Mouse (Mus musculus): ENCODE results near the gene Rsad1.

Gene Rsad1

GRCm38 (mm10) chr11:94533171-94533570, 15.9 kb downstream of the Rsad1 start:
- no peak for TF ChIP-seq GATA4 (IDR thresholded peaks at IDR 0.05; ENCODE audit: insufficient replicate concordance, low read length)

DNA sequence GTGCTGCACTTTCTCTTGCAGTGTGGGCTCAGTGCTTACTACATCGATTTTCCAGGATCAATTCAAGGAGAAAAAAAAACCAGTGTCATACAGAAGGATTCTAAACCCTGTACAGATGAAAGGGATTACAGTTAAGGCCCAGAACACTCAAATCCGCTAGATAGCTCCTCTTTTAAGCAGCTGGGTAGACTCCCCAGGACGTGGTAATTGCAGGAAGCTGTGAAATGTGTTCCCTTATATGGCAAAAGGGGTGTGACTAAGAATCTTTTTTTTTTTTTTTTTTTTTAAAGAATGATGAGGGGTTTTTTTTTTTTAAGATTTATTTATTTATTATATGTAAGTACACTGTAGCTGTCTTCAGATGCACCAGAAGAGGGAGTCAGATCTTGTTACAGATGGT, 20.2 kb downstream of the Rsad1 start:
- no peak for TF ChIP-seq GATA4 (IDR thresholded peaks at IDR 0.05; ENCODE audit: insufficient replicate concordance, low read length)

DNA sequence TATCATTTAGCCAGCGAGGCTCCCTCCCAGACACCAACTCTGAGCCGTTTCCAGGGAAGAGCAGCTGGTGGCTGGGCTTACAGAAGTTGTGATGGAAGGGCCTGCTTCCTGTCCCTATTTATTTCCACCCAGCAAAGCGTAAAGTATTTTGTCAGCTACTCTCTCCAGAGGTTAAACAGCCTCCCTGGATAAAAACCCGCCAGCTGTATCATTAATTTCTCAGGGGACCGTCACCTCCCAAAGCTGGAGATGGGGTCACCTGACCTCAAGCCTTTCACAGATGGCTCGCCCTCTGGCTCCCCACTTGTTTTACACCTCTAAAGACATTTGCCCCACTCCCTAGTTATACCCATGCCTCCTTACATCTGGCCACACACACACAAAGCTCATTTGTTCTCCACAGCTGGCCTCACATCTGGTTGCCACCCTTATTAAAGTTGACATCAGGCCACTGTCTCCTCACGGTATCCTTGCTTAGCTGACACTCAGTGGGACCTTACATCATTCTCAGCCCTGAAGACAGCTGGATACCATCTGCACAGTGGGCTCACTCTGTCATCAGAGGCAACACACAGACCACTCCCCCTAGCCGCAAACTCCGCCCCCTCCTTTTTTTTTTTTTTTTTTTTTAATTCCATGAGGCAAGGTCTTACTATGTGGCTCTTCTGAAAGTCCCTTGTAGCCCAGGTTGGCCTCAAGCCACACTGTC, 22.7 kb downstream of the Rsad1 start:
- TF ChIP-seq GATA4 (IDR thresholded peaks at IDR 0.05; ENCODE audit: insufficient replicate concordance, low read length), result no peak

GRCm38 (mm10) chr11:94521219-94521843, 27.7 kb downstream of the Rsad1 start, which contains the start of gene Mycbpap:
Mycbpap (minus strand) TSS chr11:94521742.
- no peak for TF ChIP-seq GATA4 (IDR thresholded peaks at IDR 0.05; ENCODE audit: insufficient replicate concordance, low read length)

GRCm38 (mm10) chr11:94513452-94513851, 35.6 kb downstream of the Rsad1 start:
- no peak for TF ChIP-seq GATA4 (IDR thresholded peaks at IDR 0.05; ENCODE audit: insufficient replicate concordance, low read length)

GRCm38 (mm10) chr11:94508976-94509375, 40.1 kb downstream of the Rsad1 start:
- TF ChIP-seq GATA4 (IDR thresholded peaks at IDR 0.05; ENCODE audit: insufficient replicate concordance, low read length), result no peak

DNA sequence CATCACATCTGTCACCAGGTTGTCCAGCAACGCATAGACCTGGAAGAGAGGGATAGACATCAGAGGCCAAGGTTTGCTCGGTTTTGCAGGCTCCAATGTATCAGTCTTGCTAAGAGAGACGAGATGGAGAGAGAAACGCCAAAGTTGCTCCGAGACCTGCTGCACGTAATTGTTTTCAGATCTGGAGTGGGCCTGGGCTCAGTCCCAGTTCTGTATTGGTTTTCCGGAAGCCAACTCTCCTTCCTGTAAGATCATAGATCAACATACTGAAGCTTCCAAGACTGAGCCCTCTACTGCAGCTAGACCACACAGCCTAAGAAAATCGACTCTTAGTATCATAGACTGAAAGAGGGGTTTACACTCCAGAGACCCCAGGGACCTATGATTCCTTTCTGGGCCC, 47.6 kb downstream of the Rsad1 start:
- no peak for TF ChIP-seq GATA4 (IDR thresholded peaks at IDR 0.05; ENCODE audit: insufficient replicate concordance, low read length)

DNA sequence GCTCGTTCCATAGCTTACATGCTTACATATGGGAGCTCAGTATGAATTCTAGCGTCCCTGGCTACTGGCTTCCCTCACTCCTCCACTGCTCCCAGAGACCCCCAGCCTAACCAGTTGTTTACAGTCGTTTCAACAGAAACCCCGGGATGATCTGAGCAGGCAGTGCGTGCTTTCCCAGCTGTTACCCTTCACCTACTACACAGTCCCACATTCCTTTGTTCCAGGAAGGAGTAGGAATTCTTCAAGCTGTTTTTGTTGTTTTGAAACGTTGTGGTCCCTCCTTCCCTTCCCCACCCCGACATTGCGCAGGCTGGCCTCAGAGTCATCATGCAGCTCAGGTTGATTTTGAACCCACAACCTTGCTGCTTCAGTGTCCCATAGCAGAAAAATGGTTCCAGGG, 48.7 kb downstream of the Rsad1 start:
- TF ChIP-seq GATA4 (IDR thresholded peaks at IDR 0.05; ENCODE audit: insufficient replicate concordance, low read length), result no peak

- TF ChIP-seq GATA4 (IDR thresholded peaks at IDR 0.05; ENCODE audit: insufficient replicate concordance, low read length), result no peak
These were observed 49.3 kb downstream of the Rsad1 start, which contains the start of gene Epn3 for GRCm38 (mm10) chr11:94499661-94500152. Epn3 (minus strand) TSS chr11:94499974.

GRCm38 (mm10) chr11:94499035-94499434, 50.0 kb downstream of the Rsad1 start:
- no peak for TF ChIP-seq GATA4 (IDR thresholded peaks at IDR 0.05; ENCODE audit: insufficient replicate concordance, low read length)

DNA sequence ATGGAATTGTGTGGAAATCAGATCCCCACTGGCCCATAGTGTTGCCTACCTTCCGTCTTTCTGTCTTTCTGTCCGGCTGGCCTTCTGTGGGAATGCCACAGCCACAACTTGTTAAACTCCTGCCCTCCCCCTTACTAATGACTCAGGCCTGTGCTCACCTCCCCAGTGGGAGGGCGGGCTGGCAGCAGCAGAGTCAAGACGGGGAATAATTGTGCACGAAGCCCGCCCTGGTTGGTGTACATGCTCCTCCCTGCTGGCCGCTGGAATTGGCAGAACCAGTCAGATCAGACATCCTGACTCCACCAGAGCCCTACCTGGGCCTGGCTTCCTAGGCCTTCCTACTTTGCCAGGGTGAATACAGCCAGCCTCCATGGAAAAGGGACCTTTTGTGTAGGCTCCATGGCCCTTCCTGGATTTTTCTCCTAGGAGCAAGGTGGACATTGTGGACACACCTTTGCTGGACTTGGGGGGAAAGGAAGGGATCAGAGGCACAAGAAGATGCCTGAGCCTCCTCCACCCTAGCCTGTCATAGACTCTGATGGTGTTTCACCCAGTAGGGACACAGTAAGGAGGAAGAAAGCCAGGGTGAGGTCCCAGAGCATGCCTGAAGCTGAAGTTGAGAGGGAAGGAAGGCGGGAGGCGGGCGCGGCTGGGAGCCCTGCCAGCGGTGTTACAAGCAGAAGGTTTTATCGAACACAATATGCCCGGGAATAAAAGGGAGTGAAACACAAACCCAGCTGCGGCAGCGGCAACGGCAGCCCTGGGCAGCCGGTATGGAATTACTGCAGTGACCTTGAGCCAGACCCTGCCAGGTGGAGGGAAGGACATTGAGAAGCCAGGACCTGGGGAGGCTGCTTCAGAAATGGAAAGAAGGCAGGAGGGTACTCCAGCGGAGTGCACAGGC, 50.7 kb downstream of the Rsad1 start:
- TF ChIP-seq GATA4 (IDR thresholded peaks at IDR 0.05; ENCODE audit: insufficient replicate concordance, low read length), result no peak

GRCm38 (mm10) chr11:94495415-94495814, 53.6 kb downstream of the Rsad1 start:
- no peak for TF ChIP-seq GATA4 (IDR thresholded peaks at IDR 0.05; ENCODE audit: insufficient replicate concordance, low read length)

- TF ChIP-seq GATA4 (IDR thresholded peaks at IDR 0.05; ENCODE audit: insufficient replicate concordance, low read length), result no peak
These were observed 57.3 kb downstream of the Rsad1 start for GRCm38 (mm10) chr11:94491749-94492099.

DNA sequence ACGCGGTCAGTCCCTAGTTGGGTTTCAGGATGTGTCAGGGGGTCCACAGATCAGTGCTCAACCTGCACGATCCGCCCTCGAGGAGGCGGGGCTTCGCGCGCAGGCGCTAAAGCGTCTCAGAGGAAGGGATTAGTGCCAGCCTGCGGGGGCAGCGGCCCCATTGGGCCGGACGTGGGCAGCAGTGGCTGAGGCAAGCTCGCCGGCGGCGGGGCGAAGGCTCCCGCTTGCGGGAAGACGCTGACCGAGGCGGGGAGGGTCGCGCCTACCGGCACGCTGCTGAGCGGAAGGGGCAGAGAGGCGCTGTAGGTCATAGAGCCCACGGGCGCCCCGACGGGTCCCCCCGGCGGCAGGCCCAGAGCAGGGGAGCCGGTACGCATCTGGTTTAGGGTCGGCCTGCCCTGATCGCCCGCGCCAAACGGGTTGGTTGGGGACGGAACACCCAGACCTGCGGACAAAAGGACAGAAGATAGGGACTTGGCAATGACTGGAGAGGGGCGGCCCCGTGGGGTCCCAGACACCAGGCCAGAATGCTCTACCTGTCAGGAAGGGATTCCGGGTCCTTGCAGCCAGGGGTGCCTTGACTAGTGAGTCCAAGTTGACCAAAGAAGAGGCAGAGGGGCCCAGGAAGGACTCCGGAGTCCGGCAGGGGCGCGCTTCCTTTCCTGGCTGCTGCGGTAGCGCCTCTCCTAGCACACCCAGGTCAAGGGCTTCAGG, 57.9 kb downstream of the Rsad1 start:
- no peak for TF ChIP-seq GATA4 (IDR thresholded peaks at IDR 0.05; ENCODE audit: insufficient replicate concordance, low read length)

Data from liver, adult (tissue).